Mouse (Mus musculus) hindbrain, embryonic 13.5 days (tissue): ENCODE measurements around the gene Dexi. TPM values are rescaled to one million over a fixed set of nuclear protein-coding genes. Genes with fewer than 3 reads are reported as not detected.

Experiments
- ATAC-seq: fragments of 200-750 bp; cut with Nextera tagmentation; 2 replicates; pipeline ENCODE4 v1.8.0; 2017; ENCODE audit warnings: moderate TSS enrichment; ENCODE audit not compliant: low FRiP score
- H3K27ac ChIP-seq: fragments of 300-500 bp; sonication (generic); 2 replicates; pipeline ENCODE4 v1.5.1; 2015; ENCODE audit warnings: inconsistent platforms, mild to moderate bottlenecking, moderate library complexity
- H3K27me3 ChIP-seq: fragments of 300-500 bp; sonication (generic); 2 replicates; pipeline ENCODE4 v1.6.1; 2015; ENCODE audit warnings: mild to moderate bottlenecking, inconsistent platforms
- H3K36me3 ChIP-seq: fragments of 300-500 bp; sonication (generic); 2 replicates; pipeline ENCODE4 v1.6.1; 2015; ENCODE audit warnings: mild to moderate bottlenecking, inconsistent platforms
- H3K4me1 ChIP-seq: fragments of 300-500 bp; sonication (generic); replicated peaks from 2 replicates; pipeline ENCODE4 v1.6.1; 2015; ENCODE audit warnings: inconsistent platforms
- H3K4me2 ChIP-seq: fragments of 300-500 bp; sonication (generic); 2 replicates; pipeline ENCODE4 v1.6.1; 2015; ENCODE audit warnings: inconsistent platforms, mild to moderate bottlenecking, moderate library complexity
- H3K4me3 ChIP-seq: fragments of 300-500 bp; sonication (generic); 2 replicates; pipeline ENCODE4 v1.5.1; 2015; ENCODE audit warnings: mild to moderate bottlenecking, inconsistent platforms
- H3K9ac ChIP-seq: fragments of 300-500 bp; sonication (generic); 2 replicates; pipeline ENCODE4 v1.6.1; 2015; ENCODE audit warnings: mild to moderate bottlenecking, inconsistent platforms
- H3K9me3 ChIP-seq: fragments of 300-500 bp; sonication (generic); 2 replicates; pipeline ENCODE4 v1.6.1; 2016; ENCODE audit warnings: inconsistent platforms
- WGBS: fragments of 180-500 bp; shearing (Covaris S2); methylation state at CpG from one replicate; pipeline ENCODE4 v1.1.7; 2015; 5-methylcytosine and 5-hydroxymethylcytosine counted together
- polyA plus RNA-seq: library from polyadenylated mRNA; unstranded; fragments of >200 nt; fragmentation: Nextera tagmentation; extraction: Ambion mirVana; gene quantifications from 2 replicates; pipeline ENCODE4 v1.2.1, GENCODE M21; 2015

Dexi gene
- polyA plus RNA-seq, 1 experiment from 2014 or later, result 18.0 TPM

GRCm38 (mm10) chr16:10467391-10468107 is 75.3 kb downstream of the Dexi start:
- WGBS, result 41% methylated on average over 11 of the region's 11 CpGs
- no peak overlapping the region for H3K4me3 ChIP-seq
- no peak for ATAC-seq

GRCm38 (mm10) chr16:10465011-10465681 is 77.7 kb downstream of the Dexi start:
- 45% methylated on average over 4 of the region's 4 CpGs for WGBS
- H3K4me3 ChIP-seq, result no peak overlapping the region
- H3K36me3 ChIP-seq, result no peaks in the 10 kb centered on the region
- H3K4me1 ChIP-seq, result no peaks in the 10 kb centered on the region
- no peak overlapping the region for H3K27ac ChIP-seq
- H3K27me3 ChIP-seq, result no peaks in the 10 kb centered on the region
- H3K9ac ChIP-seq, result no peak overlapping the region
- H3K4me2 ChIP-seq, result no peak overlapping the region
- ATAC-seq, result no peak
- no peaks in the 10 kb centered on the region for H3K9me3 ChIP-seq

More at GRCm38 (mm10) chr16:10467391-10468107, 75.3 kb downstream of the Dexi start:
- Histone ChIP-seq H3K36me3 (no peaks in the 10 kb centered on the region), H3K27me3 (no peaks in the 10 kb centered on the region), H3K9ac (no peak overlapping the region), H3K27ac (no peak overlapping the region), H3K9me3 (no peaks in the 10 kb centered on the region), H3K4me1 (no peaks in the 10 kb centered on the region), H3K4me2 (no peak overlapping the region)

- H3K36me3 ChIP-seq, result no peaks in the 10 kb centered on the region
- 88% methylated on average over 2 of the region's 2 CpGs for WGBS
- no peak overlapping the region for H3K4me2 ChIP-seq
- H3K27me3 ChIP-seq, result no peaks in the 10 kb centered on the region
- H3K4me3 ChIP-seq, result no peak overlapping the region
- no peak for ATAC-seq
- H3K9me3 ChIP-seq, result no peaks in the 10 kb centered on the region
- H3K9ac ChIP-seq, result no peak overlapping the region
- H3K4me1 ChIP-seq, result no peaks in the 10 kb centered on the region
- H3K27ac ChIP-seq, result no peak overlapping the region
Observed at GRCm38 (mm10) chr16:10461178-10461577, 81.7 kb downstream of the Dexi start.

GRCm38 (mm10) chr16:10460188-10460587 is 82.7 kb downstream of the Dexi start:
- Histone ChIP-seq H3K4me1 (no peaks in the 10 kb centered on the region), H3K4me3 (no peak overlapping the region), H3K4me2 (no peak overlapping the region), H3K36me3 (no peaks in the 10 kb centered on the region), H3K27ac (no peak overlapping the region), H3K9ac (no peak overlapping the region), H3K27me3 (no peaks in the 10 kb centered on the region), H3K9me3 (no peaks in the 10 kb centered on the region)
- no peak for ATAC-seq
- WGBS, result 76% methylated on average over 2 of the region's 2 CpGs

- Histone ChIP-seq H3K36me3 (no peaks in the 10 kb centered on the region), H3K9me3 (no peaks in the 10 kb centered on the region), H3K4me2 (no peak overlapping the region), H3K27me3 (no peaks in the 10 kb centered on the region), H3K27ac (no peak overlapping the region), H3K4me3 (no peak overlapping the region), H3K4me1 (no peaks in the 10 kb centered on the region), H3K9ac (no peak overlapping the region)
- ATAC-seq, result no peak
- WGBS, result 47% methylated on average over 3 of the region's 3 CpGs
Observed at GRCm38 (mm10) chr16:10454583-10454974, 88.3 kb downstream of the Dexi start.

- Histone ChIP-seq H3K36me3 (no peaks in the 10 kb centered on the region), H3K4me3 (no peak overlapping the region), H3K9me3 (no peaks in the 10 kb centered on the region), H3K4me1 (no peaks in the 10 kb centered on the region), H3K9ac (no peak overlapping the region), H3K27me3 (no peaks in the 10 kb centered on the region), H3K4me2 (no peak overlapping the region), H3K27ac (no peak overlapping the region)
- no peak for ATAC-seq
- 83% methylated on average over 6 of the region's 6 CpGs for WGBS
Observed at GRCm38 (mm10) chr16:10453872-10454582, 88.8 kb downstream of the Dexi start.

Other genes with a start within 250 kb of the Dexi start
- 7.4 and 7.8 TPM in 2 replicates for gene Emp2, start 229.1 kb downstream of the Dexi start, polyA plus RNA-seq
- gene Tekt5, start 147.6 kb downstream of the Dexi start, polyA plus RNA-seq, result 5.4 and 6.0 TPM in 2 replicates
- gene Nubp1, start 131.1 kb downstream of the Dexi start, polyA plus RNA-seq, result 45.3 and 49.2 TPM in 2 replicates
- gene Tvp23a, start 95.7 kb downstream of the Dexi start, polyA plus RNA-seq, result 43.1 and 47.3 TPM in 2 replicates
- gene Ciita, start 63.0 kb downstream of the Dexi start, polyA plus RNA-seq, result 0.79 and 0.83 TPM in 2 replicates
- 69.7 and 71.6 TPM in 2 replicates for gene Clec16a, start 2.3 kb upstream of the Dexi start, polyA plus RNA-seq
- 3.6 TPM in 2 replicates for gene Socs1, start 242.5 kb upstream of the Dexi start, polyA plus RNA-seq
- gene Tnp2, start 245.6 kb upstream of the Dexi start, polyA plus RNA-seq, result not detected in 2 replicates
- not detected in 2 replicates for gene Prm3, start 247.9 kb upstream of the Dexi start, polyA plus RNA-seq